Mouse (Mus musculus) ES-Bruce4 (cell line): ENCODE results near the gene Zfr2. TPM values are rescaled to one million over a fixed set of nuclear protein-coding genes. Genes with fewer than 3 reads are reported as not detected.
A peak's percentile ranks its signal among the peaks of the same experiment; 100 is the strongest.

Experiments used
- H3K27ac ChIP-seq: 2 replicates; pipeline ENCODE4 v1.5.1; 2012; ENCODE audit warnings: low read length, inconsistent platforms; ENCODE audit not compliant: insufficient read depth
- H3K27me3 ChIP-seq: 2 replicates; pipeline ENCODE4 v1.6.1; 2012; ENCODE audit warnings: mild to moderate bottlenecking, low read length, inconsistent platforms; ENCODE audit not compliant: control insufficient read depth, poor library complexity, insufficient read depth, severe bottlenecking
- H3K36me3 ChIP-seq: 2 replicates; pipeline ENCODE4 v1.6.1; 2012; ENCODE audit warnings: inconsistent platforms, mild to moderate bottlenecking, low read length, moderate library complexity; ENCODE audit not compliant: control insufficient read depth, poor library complexity, insufficient read depth, severe bottlenecking
- H3K4me1 ChIP-seq: one replicate; pipeline ENCODE4 v1.8.1; 2011; ENCODE audit warnings: low read length; ENCODE audit not compliant: control insufficient read depth, insufficient read depth
- H3K4me3 ChIP-seq: 2 replicates; pipeline ENCODE4 v1.5.1; 2011; ENCODE audit warnings: low read depth, mild to moderate bottlenecking, low read length
- H3K9ac ChIP-seq: 2 replicates; pipeline ENCODE4 v1.6.1; 2012; ENCODE audit warnings: low read depth, mild to moderate bottlenecking, inconsistent platforms; ENCODE audit not compliant: poor library complexity, severe bottlenecking
- H3K9me3 ChIP-seq: replicated peaks from 2 replicates; pipeline ENCODE4 v1.6.1; 2012; ENCODE audit warnings: mild to moderate bottlenecking, low read length, inconsistent platforms; ENCODE audit not compliant: control insufficient read depth, poor library complexity, insufficient read depth, severe bottlenecking
- CTCF ChIP-seq: IDR thresholded peaks from one replicate; pipeline ENCODE4 v1.8.1; 2011; ENCODE audit warnings: low read depth, low read length
- EP300 ChIP-seq: IDR thresholded peaks from 2 replicates; pipeline ENCODE4 v1.6.1; 2011; ENCODE audit warnings: low read depth, low read length; ENCODE audit not compliant: insufficient read depth
- POLR2A ChIP-seq: IDR thresholded peaks from one replicate; pipeline ENCODE4 v1.8.1; 2011; ENCODE audit warnings: low read length; ENCODE audit not compliant: insufficient read depth
- polyA plus RNA-seq: library from polyadenylated mRNA; stranded (reverse); fragments of >200 nt; gene quantifications from 2 replicates; pipeline ENCODE4 v1.2.4, GENCODE M21; 2011; ENCODE audit warnings: low read depth; ENCODE audit not compliant: missing spikeins, insufficient read depth, insufficient read length

Zfr2 gene
- polyA plus RNA-seq, 1 experiment = 11.6 TPM

GRCm38 (mm10) chr10:81236471-81237268, 3.7 kb downstream of the Zfr2 start:
- H3K9ac ChIP-seq = no peak overlapping the region
- H3K9me3 ChIP-seq = no peaks in the 10 kb centered on the region
- no peaks in the 10 kb centered on the region for H3K36me3 ChIP-seq
- no peaks in the 10 kb centered on the region for H3K27me3 ChIP-seq
- no peaks in the 10 kb centered on the region for H3K4me1 ChIP-seq
- TF ChIP-seq CTCF (no peak), POLR2A (no peak), EP300 (no peak)
- H3K4me3 ChIP-seq = no peak overlapping the region
- no peak overlapping the region for H3K27ac ChIP-seq

DNA sequence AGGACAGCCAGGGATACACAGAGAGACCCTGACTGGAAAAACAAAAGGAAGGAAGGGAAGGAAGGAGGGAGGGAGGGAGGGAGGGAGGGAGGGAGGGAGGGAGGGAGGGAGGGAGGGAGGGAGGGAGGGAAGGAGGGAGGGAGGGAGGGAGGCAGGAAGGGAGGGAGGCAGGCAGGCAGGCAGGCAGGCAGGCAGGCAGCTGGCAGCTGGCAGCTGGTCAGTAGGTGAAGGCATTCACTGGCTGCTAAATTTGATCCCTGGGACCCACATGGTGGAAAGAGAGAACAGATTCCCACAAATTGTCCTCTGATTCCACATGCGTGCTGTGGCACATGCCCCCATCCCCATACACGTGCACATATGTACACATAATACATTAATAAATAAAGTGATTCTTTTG, 5.7 kb downstream of the Zfr2 start:
- Histone ChIP-seq H3K27me3 (no peaks in the 10 kb centered on the region), H3K4me3 (no peak overlapping the region), H3K27ac (no peak overlapping the region), H3K4me1 (no peaks in the 10 kb centered on the region), H3K9me3 (no peaks in the 10 kb centered on the region), H3K36me3 (no peaks in the 10 kb centered on the region), H3K9ac (no peak overlapping the region)
- TF ChIP-seq EP300 (no peak), CTCF (no peak), POLR2A (no peak)

GRCm38 (mm10) chr10:81240876-81241275, 7.9 kb downstream of the Zfr2 start:
- no peak overlapping the region for H3K4me3 ChIP-seq
- no peaks in the 10 kb centered on the region for H3K27me3 ChIP-seq
- H3K9me3 ChIP-seq = no peaks in the 10 kb centered on the region
- TF ChIP-seq POLR2A (no peak), EP300 (no peak), CTCF (no peak)
- H3K36me3 ChIP-seq = no peaks in the 10 kb centered on the region
- no peak overlapping the region for H3K27ac ChIP-seq
- H3K9ac ChIP-seq = no peak overlapping the region
- H3K4me1 ChIP-seq = peaks cover 1% of the 10 kb centered on the region

DNA sequence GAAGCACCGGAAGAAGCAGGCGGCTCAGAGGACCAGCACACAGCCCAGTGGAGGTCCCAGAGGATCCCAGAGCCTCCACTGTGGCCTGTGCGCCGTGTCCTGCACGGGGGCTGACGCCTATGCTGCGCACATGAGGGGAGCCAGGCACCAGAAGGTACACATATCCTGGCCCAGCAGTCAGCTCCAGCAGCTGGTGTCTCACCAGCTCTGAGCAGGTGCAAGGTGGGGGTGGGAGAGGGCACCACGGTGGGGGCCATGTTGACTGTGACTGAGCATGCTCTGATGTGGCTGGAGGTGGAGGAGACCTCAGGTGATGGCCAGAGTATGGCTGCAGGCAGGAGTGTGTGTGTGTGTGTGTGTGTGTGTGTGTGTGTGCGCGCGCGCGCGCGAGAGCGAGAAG, 9.1 kb downstream of the Zfr2 start:
- Histone ChIP-seq H3K4me3 (peak overlapping the region; percentile 13), H3K9ac (no peak overlapping the region), H3K36me3 (no peaks in the 10 kb centered on the region), H3K27me3 (no peaks in the 10 kb centered on the region), H3K9me3 (no peaks in the 10 kb centered on the region), H3K27ac (no peak overlapping the region), H3K4me1 (peaks cover 1% of the 10 kb centered on the region)
- TF ChIP-seq EP300 (no peak), POLR2A (no peak), CTCF (no peak)

- H3K27ac ChIP-seq = no peak overlapping the region
These were observed 11.2 kb downstream of the Zfr2 start for GRCm38 (mm10) chr10:81244146-81244545.

GRCm38 (mm10) chr10:81244595-81244994, 11.6 kb downstream of the Zfr2 start:
- Histone ChIP-seq H3K4me1 (peaks cover 1% of the 10 kb centered on the region), H3K9me3 (no peaks in the 10 kb centered on the region), H3K36me3 (no peaks in the 10 kb centered on the region), H3K27ac (no peak overlapping the region), H3K4me3 (no peak overlapping the region), H3K9ac (no peak overlapping the region), H3K27me3 (no peaks in the 10 kb centered on the region)
- TF ChIP-seq POLR2A = no peak
- no peak for TF ChIP-seq CTCF
- TF ChIP-seq EP300 = no peak

More at GRCm38 (mm10) chr10:81244146-81244545, 11.2 kb downstream of the Zfr2 start:
- Histone ChIP-seq H3K9ac (no peak overlapping the region), H3K4me1 (peaks cover 1% of the 10 kb centered on the region), H3K27me3 (no peaks in the 10 kb centered on the region), H3K36me3 (no peaks in the 10 kb centered on the region), H3K9me3 (no peaks in the 10 kb centered on the region), H3K4me3 (no peak overlapping the region)
- no peak for TF ChIP-seq EP300
- no peak for TF ChIP-seq POLR2A
- TF ChIP-seq CTCF = no peak
